Mouse (Mus musculus): Measurements from ENCODE around the gene Aes. TPM values are rescaled to one million over a fixed set of nuclear protein-coding genes. Genes with fewer than 3 reads are reported as not detected.
A peak's percentile ranks its signal among the peaks of the same experiment; 100 is the strongest.

The Aes gene
- total RNA-seq, 2 experiments from 2014 or later, result 542 to 558 TPM

- DNase-seq (ENCODE audit: extremely low spot score in 1 of 2, low spot score in 2 of 2), result no peak
- intact Hi-C loops (cut with DNase I), result no loop called here
Observed at GRCm38 (mm10) chr10:81542727-81543460, 16.4 kb upstream of the Aes start.

- intact Hi-C loops (cut with DNase I), result no loop called here
- DNase-seq (ENCODE audit: extremely low spot score in 1 of 2, low spot score in 2 of 2), result no peak
Observed at GRCm38 (mm10) chr10:81543633-81544032, 15.7 kb upstream of the Aes start.

GRCm38 (mm10) chr10:81544296-81545160 lies 14.8 kb upstream of the Aes start:
- intact Hi-C loops (cut with DNase I), result no loop called here
- no peak for DNase-seq (ENCODE audit: extremely low spot score in 1 of 2, low spot score in 2 of 2)

DNA sequence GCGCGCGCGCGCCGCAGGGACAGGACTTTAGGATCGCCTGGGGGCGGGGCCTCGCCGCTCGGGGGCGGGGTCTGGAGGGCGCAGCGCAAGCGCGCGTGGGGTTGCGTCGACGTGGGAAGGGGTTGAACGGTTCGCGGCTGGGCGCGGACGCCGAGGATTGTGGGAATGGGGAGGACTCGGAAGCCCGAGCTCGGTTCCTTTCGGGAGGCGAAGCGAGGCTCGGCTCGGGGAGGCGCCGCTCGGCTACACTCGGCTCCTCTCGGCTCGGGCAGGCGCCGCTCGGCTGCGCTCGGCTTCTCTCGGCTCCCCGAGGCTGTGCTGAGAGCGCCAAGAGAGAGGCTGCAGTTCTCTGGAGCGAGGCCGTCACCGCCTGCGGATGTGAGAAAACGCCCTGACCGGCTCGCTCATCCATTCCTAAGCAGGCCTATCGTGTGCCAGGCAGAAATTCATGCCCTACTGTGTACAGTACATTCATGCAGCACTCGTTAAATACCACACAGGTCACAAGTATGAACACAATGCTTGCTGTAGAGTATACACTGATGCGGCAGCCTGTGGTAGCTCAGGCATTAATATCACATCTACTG lies 14.0 kb upstream of the Aes start, which contains the start of gene Gna11:
Gene Gna11 (minus strand): TSS at position 30 of the 587 bp plus-strand sequence.
- DNase-seq (ENCODE audit: extremely low spot score in 1 of 2, low spot score in 2 of 2), result peak; percentile 98 to 100
- intact Hi-C loops (cut with DNase I), result no loop called here

DNA sequence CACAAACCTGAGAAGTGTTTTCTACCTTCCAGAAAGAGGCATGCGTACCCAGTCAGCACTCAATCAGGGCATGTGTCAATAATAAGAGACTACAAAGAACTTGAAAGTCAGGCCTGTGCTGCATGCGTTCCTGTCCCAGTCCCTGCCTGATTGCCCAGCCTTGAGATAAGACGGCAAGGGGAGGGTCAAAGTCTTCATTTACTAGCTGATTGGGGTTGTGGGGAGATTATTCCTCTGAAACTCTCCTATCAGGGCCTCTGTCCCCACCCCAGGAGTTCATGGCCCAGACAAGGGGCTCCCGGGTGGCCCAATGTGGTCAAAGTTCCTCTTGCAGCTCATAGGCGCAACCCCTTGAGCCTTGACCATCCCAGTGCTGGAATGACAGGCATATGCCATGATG lies 13.0 kb upstream of the Aes start:
- DNase-seq (ENCODE audit: extremely low spot score in 1 of 2, low spot score in 2 of 2), result no peak
- intact Hi-C loops (cut with DNase I), result no loop called here

DNA sequence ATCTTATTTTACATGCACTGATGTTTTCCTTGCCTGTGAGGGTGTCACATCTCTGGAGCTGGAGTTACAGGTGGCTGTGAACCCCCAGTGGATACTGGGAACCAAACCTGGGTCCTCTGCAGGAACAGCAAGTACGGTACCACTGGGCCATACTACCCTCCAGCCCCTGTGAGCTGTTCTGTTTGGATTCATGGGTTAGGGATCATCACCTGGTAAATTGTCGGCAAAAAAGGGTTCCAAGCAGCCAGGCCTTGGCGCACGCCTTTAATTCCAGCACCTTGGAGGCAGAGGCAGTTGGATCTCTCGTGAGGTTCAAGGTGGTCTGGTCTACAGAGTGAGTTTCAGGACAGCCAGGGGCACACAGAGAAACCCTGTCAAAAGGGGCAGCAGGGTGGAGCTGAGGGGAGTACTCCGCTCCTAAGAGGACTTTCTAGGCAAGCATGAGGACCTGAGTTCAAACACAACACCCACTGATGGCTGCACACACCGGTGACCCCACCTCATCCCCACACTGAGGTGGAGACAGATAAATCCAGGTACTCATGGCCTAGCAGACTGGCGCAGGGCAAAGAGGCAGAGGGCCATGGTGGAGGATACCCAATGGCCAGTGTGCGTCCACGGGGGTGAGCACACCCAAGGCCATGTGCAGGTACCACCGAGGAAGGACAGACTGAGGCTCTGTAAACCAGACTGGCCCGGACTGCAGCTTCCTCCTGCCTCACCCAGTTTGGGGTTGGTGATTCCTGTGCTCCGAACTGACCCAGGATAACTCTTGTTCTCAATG lies 12.3 kb upstream of the Aes start:
- DNase-seq (ENCODE audit: extremely low spot score in 1 of 2, low spot score in 2 of 2), result no peak
- intact Hi-C loops (cut with DNase I), result no loop called here

DNA sequence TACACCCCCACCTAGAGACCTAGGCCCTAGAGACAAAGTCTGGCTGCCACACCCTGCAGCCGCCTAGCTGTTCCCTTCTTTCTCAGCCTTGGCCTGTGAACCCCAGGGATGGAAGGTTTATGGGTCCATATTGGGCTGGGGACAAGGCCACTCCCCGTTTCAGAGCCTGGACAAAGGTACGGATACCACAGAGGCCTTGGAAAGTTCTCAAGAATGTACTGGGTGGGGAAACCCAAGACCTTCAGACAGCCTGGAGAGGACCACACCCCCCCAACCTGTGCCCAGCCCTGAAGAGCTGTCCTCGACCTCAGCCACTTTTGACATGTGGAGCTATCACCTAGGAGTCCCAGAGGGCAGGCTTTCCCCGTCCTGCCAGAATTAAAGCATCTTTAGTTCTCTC lies 10.3 kb upstream of the Aes start:
- intact Hi-C loops (cut with DNase I), result no loop called here

DNA sequence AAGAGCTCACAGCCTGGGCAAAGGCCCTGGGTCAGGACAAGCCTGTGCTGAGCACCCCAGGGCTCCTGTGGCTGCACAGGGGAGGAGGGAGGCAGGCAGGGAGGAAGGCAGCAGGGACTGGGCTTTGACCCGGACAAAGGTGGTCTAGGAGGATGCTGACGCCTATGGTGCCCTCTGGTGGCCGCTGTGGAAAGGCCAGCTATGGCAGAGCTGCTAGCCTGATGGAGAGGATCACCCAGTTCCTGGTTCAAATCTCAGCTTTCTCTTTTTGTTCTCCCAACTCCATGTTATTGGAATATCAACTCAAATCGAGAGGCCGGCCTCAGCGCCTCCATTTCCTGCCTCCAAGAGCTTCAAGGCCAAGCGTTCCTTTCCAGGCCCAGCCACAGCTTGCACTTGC lies 9.0 kb upstream of the Aes start:
- DNase-seq (ENCODE audit: extremely low spot score in 1 of 2, low spot score in 2 of 2), result peak in 1 of 2 experiments; percentile 74
- intact Hi-C loops (cut with DNase I), result loop anchor here (10.0 kb wide), 1 partner anchor 55 kb away; the partner anchor contains the start of genes BC025920 and Tle6

More for the DNA sequence above, 10.3 kb upstream of the Aes start:
- DNase-seq (ENCODE audit: extremely low spot score in 1 of 2, low spot score in 2 of 2), result no peak

DNA sequence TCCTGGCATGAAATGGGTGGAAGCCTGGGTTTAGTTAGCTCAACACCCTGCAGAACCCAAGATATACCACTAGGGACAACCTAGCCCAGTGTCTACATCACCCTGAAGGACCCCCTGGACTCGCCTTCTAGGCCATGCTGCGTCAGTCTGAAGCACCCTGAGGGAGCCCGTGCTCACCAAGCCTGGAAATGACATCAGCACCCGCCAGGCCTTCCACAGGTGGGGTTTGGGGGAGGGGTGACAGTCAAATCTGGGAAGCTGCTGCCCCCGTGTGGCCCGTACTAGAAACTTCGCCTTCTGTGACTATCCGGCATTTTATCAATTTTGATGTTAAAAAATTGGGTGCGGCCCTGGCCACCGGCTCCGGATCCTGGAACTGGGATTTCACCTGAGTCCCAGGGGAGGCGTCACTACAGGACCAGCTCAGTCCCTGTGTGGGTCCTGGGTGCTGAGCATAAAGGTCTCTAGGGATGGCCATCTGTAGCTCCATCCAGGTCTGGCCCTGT lies 7.6 kb upstream of the Aes start:
- peak; percentile 86 to 92 for DNase-seq (ENCODE audit: extremely low spot score in 1 of 2, low spot score in 2 of 2)

DNA sequence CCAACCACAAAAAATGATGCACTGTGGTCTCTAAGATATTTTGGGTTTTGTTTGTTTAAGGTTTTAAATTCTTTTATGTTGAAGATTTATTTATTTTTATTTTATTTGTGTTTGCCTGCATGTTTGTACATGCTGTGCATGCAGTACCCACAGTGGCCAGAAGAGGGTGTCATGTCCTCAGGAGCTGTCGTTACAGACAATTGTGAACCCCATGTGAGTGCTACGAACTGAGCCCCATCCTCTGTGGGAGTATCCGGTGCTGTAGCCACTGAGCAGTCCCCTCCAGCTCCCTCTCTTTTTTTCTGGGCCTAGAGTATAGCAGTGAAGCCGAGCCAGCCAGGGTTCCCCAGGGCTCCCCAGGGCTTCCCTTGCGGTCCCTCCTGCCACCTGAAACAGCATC lies 6.1 kb upstream of the Aes start:
- intact Hi-C loops (cut with DNase I), result loop anchor here (10.0 kb wide), 1 partner anchor 52 kb away; the partner anchor contains the start of genes BC025920 and Tle6
- no peak for DNase-seq (ENCODE audit: extremely low spot score in 1 of 2, low spot score in 2 of 2)

More for the DNA sequence above, 7.6 kb upstream of the Aes start:
- intact Hi-C loops (cut with DNase I), result loop anchor here (10.0 kb wide), 1 partner anchor 53 kb away; the partner anchor contains the start of genes BC025920 and Tle6

DNA sequence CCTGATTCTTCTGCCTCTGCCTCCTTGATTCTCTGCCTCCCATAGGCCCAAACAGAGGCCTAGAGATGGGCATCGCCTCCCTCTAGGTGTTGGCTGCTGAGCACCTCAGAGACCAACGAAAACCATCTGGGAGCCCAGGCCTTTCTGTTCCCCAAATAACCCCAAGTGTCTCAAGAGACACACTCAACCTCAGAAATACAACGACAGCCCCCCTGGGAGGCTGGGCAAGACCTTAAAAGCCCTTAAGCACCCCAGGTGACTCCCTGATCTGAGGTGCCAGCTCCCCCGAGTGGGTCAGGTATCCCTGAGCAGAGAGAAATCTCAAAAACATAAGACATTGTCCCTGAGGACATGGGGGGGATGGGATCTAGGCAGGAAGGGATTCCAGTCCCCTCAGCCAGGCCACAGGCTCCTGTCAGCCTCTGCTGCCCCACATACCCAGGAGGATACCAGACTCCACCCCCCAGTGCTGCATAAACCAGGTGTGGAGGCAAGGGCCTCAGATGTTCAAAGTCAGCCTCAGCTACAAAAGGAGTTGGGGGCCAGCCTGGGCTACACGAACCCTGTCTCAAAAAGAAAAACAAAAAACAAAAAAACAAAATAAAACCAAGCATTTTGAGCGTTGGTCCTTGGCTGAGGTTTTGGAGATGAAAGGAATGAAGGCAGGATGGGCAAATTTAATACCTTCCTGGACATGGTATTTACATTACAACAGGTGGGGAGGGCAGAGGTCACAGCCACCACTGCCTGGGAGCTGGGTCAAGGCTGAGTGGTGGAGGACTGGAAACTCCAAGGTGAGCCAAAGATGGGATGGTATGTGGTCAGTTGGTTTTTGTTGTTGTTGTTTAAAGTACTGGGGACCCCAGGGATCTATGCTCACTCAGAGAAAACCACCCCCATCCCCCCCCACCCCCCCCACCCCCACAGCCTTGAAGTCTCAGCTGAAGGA lies 5.2 kb upstream of the Aes start:
- intact Hi-C loops (cut with DNase I), result loop anchor here (10.0 kb wide), 1 partner anchor 51 kb away; the partner anchor contains the start of genes BC025920 and Tle6

DNA sequence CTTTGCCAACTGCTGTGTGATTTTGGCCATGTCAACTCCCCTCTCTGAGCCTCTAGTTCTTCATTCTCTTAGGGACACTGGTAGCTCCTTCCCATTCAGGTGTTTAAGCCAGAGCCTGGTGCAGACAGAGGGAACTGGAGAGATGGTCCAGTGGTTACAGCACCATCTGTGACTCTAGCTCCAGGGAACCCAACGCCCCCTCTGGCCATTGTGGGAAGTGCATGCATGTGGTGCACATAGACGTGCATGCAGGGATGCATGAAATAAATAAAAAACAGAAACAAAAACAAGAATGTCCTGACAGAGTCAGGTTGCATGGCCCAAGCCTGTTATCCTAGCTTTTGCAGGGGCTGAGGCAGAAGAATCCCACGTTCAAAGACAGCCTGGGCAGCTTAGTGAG lies 3.0 kb upstream of the Aes start:
- intact Hi-C loops (cut with DNase I), result loop anchor here (10.0 kb wide), 1 partner anchor 49 kb away; the partner anchor contains the start of genes BC025920 and Tle6
- DNase-seq (ENCODE audit: extremely low spot score in 1 of 2, low spot score in 2 of 2), result no peak

More for the DNA sequence above, 5.2 kb upstream of the Aes start:
- DNase-seq (ENCODE audit: extremely low spot score in 1 of 2, low spot score in 2 of 2), result no peak

DNA sequence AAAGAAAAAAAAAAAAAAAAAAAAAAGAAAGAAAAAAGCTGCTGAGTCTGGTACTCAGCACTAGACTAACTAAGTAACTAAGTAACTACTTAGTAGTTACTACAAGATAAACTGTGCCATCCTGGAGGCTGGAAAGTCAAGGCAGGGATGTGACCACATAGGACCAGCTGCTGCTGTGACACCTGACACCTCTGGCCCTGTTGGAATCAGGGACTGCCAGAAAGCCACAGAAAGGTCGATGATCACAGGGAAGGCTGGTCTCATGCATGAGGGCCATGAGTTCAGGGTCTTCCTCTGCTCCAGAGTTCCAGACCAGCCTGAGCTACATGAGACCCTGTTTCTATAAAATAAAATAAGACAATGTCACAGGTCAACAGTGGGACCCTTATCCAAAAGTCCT lies 1.8 kb upstream of the Aes start:
- no peak for DNase-seq (ENCODE audit: extremely low spot score in 1 of 2, low spot score in 2 of 2)
- intact Hi-C loops (cut with DNase I), result loop anchor here (10.0 kb wide), 1 partner anchor 47 kb away; the partner anchor contains the start of genes BC025920 and Tle6

DNA sequence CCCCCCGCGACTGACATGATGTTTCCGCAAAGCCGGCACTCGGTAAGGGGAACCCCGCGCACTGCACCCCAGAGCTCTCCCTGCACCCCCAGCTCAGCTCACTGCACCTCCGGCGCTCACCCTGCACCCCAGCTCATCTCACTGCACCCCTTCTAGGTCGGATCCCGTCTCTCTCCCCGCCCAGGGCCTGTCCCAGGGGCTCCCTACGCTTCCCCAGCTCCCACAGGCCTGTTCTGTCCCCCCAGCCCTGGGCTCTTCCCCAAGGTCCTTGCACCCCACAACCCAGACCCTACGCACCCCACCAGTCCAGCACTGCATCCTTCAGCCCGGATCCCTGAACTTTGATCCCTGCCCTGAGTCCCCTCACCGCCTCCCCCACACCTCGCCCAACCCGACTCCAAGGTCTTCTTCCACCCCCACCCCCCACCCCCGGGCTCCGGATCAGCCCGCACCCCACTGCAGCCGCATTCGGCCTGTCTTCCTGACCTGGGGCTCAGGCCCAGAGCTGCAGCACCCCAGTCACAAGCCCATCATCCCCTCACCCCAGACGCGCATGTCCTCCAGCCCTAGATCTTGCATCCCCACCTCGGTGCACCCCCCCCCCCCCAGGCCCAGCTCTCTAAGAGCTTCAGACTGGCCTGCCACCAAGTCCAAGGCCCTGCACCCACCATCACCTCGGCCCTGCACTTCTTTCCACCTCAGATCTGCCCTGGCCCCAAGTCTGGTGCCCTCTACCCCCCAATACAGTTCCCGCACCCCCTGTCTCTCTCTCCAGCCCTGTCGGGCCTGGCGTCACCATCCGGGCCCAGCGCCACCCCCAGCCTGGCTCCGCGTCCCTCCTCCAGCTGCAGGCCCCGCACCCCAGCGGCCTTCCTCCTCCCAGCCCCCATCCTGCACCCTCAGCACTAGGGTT lies 595 bp downstream of the Aes start:
- intact Hi-C loops (cut with DNase I), result loop anchor here (10.0 kb wide), 1 partner anchor 45 kb away; the partner anchor contains the start of genes BC025920 and Tle6
- DNase-seq (ENCODE audit: extremely low spot score in 1 of 2, low spot score in 2 of 2), result peak in 1 of 2 experiments; percentile 89

DNA sequence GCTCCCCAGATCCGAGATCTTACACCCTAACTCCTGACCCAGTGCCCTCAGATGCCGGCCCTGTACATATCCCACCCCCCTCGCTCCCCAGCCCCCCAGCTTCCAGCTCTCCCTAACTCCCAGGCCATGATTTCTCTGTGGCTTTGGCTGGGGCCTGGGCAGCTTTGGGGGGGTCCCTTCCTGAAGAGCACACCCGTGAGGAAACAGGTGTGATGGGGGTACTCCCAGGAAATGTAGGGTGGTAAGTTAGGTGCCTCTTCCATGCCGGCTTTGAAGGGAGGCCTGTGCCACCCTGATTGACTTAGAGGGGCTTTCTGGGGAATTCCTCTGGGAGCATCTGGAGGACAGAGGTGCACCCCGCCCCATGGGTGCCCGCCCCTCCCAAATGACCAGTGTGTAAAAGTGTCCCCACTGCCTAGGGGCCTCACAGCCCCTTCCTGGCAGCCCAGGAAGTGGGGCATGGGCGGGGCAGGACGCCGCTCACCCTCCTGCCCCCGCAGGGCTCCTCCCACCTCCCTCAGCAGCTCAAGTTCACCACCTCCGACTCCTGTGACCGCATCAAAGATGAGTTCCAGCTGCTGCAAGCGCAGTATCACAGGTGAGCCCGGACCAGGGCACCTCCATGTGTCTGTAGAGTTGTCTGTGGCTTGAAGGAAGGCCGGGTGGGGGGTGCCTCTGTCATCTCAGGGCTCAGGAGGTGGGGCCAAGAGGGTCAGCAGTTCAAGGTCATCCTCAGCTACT lies 1.6 kb downstream of the Aes start:
- intact Hi-C loops (cut with DNase I), result no loop called here
- DNase-seq (ENCODE audit: extremely low spot score in 1 of 2, low spot score in 2 of 2), result no peak
